Mouse (Mus musculus) C2C12 (cell line): ENCODE results near the gene Ets1. TPM values are rescaled to one million over a fixed set of nuclear protein-coding genes. Genes with fewer than 3 reads are reported as not detected.

Experiments
- H3K27me3 ChIP-seq: one replicate; pipeline ENCODE4 v1.6.1; 2011; ENCODE audit not compliant: control insufficient read depth, insufficient read depth, insufficient read length
- H3K36me3 ChIP-seq: one replicate; pipeline ENCODE4 v1.6.1; 2011; ENCODE audit not compliant: control insufficient read depth, insufficient read depth
- H3K4me3 ChIP-seq: one replicate; pipeline ENCODE4 v1.5.1; 2011; ENCODE audit warnings: mild to moderate bottlenecking, control low read depth; ENCODE audit not compliant: poor library complexity, insufficient read depth, severe bottlenecking
- H3K79me2 ChIP-seq: one replicate; pipeline ENCODE4 v1.6.1; 2011; ENCODE audit not compliant: control insufficient read depth, insufficient read depth
- H3K79me3 ChIP-seq: one replicate; pipeline ENCODE4 v1.6.1; 2011; ENCODE audit warnings: low read depth, control low read depth
- H3ac ChIP-seq: one replicate; pipeline ENCODE3; 2011; ENCODE audit warnings: low read depth; ENCODE audit not compliant: control insufficient read depth, insufficient read length
- CEBPB ChIP-seq: IDR thresholded peaks from one replicate; pipeline ENCODE4 v1.6.1; 2011; ENCODE audit warnings: low read depth, mild to moderate bottlenecking, control low read depth, moderate library complexity
- CTCF ChIP-seq: IDR thresholded peaks from one replicate; pipeline ENCODE4 v1.5.1; 2011; ENCODE audit not compliant: control insufficient read depth, insufficient read depth, insufficient read length
- FOSL1 ChIP-seq: IDR thresholded peaks from one replicate; pipeline ENCODE4 v1.8.0; 2011; ENCODE audit warnings: mild to moderate bottlenecking, low read length; ENCODE audit not compliant: poor library complexity, insufficient read depth, severe bottlenecking
- MAX ChIP-seq: IDR thresholded peaks from one replicate; pipeline ENCODE4 v1.6.1; 2011; ENCODE audit warnings: mild to moderate bottlenecking, control low read depth
- MYOD1 ChIP-seq: IDR thresholded peaks from one replicate; pipeline ENCODE4 v1.6.1; 2011; ENCODE audit warnings: low read depth; ENCODE audit not compliant: control insufficient read depth, insufficient read length
- MYOG ChIP-seq: IDR thresholded peaks from one replicate; pipeline ENCODE4 v1.6.1; 2011; ENCODE audit not compliant: control insufficient read depth, insufficient read length; ENCODE audit errors: extremely low read depth
- USF1 ChIP-seq: IDR thresholded peaks from one replicate; pipeline ENCODE4 v1.6.1; 2011; ENCODE audit warnings: low read depth, mild to moderate bottlenecking, control low read depth, moderate library complexity
- polyA plus RNA-seq: library from polyadenylated mRNA; unstranded; fragments of >200 nt; fragmentation: generic; extraction: Trizol; gene quantifications from one replicate; pipeline ENCODE4 v1.2.1, GENCODE M21; 2012; ENCODE audit warnings: missing spikeins

The Ets1 gene
- polyA plus RNA-seq, 1 experiment: 9.4 TPM

GRCm38 (mm10) chr9:32758280-32758905 is 122.4 kb downstream of the Ets1 start:
- Histone ChIP-seq H3K79me3 (no peaks in the 10 kb centered on the region), H3K36me3 (peaks cover 36% of the 10 kb centered on the region), H3K4me3 (no peak overlapping the region), H3K27me3 (no peaks in the 10 kb centered on the region), H3K79me2 (no peaks in the 10 kb centered on the region), H3ac (no peak overlapping the region)
- TF ChIP-seq CEBPB: no peak
- no peak for TF ChIP-seq MYOG
- no peak for TF ChIP-seq MAX
- TF ChIP-seq CTCF: no peak
- no peak for TF ChIP-seq FOSL1
- TF ChIP-seq USF1: no peak
- no peak for TF ChIP-seq MYOD1

DNA sequence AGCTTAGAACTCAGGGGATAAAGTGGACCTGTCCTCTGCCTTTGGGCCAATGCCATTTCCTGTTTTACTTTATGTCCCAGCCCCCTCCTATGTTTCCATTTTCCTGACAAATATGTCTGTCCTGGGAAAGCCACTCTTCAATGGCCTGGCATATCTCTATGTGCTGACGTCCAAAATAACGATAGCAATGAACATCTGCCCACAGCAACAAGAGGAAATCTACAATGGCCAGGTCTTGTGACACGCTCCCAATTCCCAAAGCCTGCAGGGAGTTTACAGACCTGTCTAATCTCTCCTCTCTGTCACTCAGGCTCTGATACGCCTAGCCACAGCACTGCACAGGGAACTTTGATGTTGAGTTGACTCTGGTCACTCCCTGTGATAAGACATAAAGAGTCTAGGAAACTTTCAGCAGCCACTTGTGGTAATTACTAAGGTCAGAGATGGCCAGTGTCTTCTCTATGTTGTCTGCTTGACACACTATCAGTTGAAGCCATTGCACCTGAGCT is 124.7 kb downstream of the Ets1 start:
- H3K27me3 ChIP-seq: no peaks in the 10 kb centered on the region
- no peaks in the 10 kb centered on the region for H3K79me2 ChIP-seq
- H3K4me3 ChIP-seq: no peak overlapping the region
- no peak overlapping the region for H3ac ChIP-seq
- H3K79me3 ChIP-seq: no peaks in the 10 kb centered on the region
- TF ChIP-seq MAX (no peak), FOSL1 (no peak), CEBPB (no peak), USF1 (no peak)
- H3K36me3 ChIP-seq: peaks cover 17% of the 10 kb centered on the region

- Histone ChIP-seq H3ac (no peak overlapping the region), H3K27me3 (no peaks in the 10 kb centered on the region), H3K79me3 (no peaks in the 10 kb centered on the region), H3K4me3 (no peak overlapping the region), H3K36me3 (peaks cover 12% of the 10 kb centered on the region), H3K79me2 (no peaks in the 10 kb centered on the region)
- no peak for TF ChIP-seq MAX
- no peak for TF ChIP-seq MYOG
These were observed 125.3 kb downstream of the Ets1 start for GRCm38 (mm10) chr9:32761326-32761725.

DNA sequence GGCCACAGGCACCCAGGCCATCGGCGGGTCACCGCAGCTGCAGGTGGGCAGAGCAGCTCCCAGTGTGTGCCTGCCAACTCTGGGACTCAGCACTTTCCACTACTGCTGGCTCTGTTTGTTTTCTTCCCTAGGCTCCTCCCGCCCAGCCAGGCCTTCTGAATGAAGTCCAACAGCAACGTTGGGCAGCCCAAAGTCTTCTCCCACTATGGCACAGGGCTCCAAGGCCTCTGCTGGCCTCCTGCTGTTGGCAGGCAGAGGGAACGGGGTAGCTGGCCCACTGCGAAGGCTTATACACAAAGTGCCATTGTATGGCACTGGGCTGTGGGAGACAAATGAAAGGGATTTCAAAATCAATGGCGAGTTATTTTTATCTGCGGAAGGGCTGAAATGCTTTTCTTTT is 128.4 kb downstream of the Ets1 start:
- Histone ChIP-seq H3ac (no peak overlapping the region), H3K36me3 (no peaks in the 10 kb centered on the region), H3K27me3 (no peaks in the 10 kb centered on the region), H3K4me3 (no peak overlapping the region), H3K79me3 (no peaks in the 10 kb centered on the region), H3K79me2 (no peaks in the 10 kb centered on the region)
- TF ChIP-seq MYOG: no peak
- TF ChIP-seq CTCF: no peak
- no peak for TF ChIP-seq USF1
- TF ChIP-seq MAX: no peak
- no peak for TF ChIP-seq MYOD1
- no peak for TF ChIP-seq FOSL1
- no peak for TF ChIP-seq CEBPB

DNA sequence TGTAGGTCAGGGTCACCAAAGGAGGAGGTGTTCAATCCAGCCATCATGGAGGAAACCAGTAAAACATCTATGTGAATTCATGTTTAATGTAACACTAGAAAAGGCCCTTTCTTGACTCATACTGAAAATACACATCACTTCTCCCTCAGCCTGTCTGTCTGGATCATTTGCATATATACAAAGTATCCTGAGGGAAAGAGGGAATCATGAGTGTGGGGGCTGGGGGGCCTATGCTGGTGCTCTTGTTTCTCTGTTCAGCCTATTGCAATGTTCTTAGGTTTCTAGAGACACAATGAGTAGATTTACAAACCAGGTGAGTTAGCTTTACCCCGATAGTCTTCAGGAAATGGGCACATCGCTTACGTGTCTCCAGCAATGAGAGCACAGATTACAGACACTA is 129.1 kb downstream of the Ets1 start:
- Histone ChIP-seq H3K79me3 (no peaks in the 10 kb centered on the region), H3K79me2 (no peaks in the 10 kb centered on the region), H3K36me3 (no peaks in the 10 kb centered on the region), H3ac (no peak overlapping the region), H3K4me3 (no peak overlapping the region), H3K27me3 (no peaks in the 10 kb centered on the region)
- TF ChIP-seq MYOG (no peak), USF1 (no peak), MYOD1 (no peak), CTCF (no peak), MAX (no peak), CEBPB (no peak), FOSL1 (no peak)

DNA sequence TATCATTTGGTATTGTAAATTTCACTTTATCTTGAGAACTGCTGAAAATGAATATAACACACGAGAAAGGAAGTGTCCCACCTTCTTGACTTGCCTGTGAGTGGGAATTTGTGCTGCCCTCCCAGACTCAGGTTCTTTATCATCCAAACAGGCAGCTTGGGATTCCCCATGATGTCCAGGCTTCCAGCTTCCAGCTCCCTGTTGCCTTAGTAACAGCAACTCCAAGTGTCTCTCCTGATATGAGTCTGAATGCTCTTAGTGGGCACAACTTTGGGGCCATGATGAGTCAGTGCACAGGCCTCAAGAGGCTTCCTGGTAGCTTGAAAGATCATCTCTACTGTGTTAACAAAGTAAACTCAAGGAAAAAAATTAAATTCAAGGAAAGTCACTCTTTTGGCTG is 142.8 kb downstream of the Ets1 start:
- Histone ChIP-seq H3K36me3 (no peaks in the 10 kb centered on the region), H3K79me3 (no peaks in the 10 kb centered on the region), H3K27me3 (no peaks in the 10 kb centered on the region), H3K4me3 (no peak overlapping the region), H3ac (no peak overlapping the region), H3K79me2 (no peaks in the 10 kb centered on the region)
- TF ChIP-seq MYOD1 (no peak), MYOG (no peak), USF1 (no peak), FOSL1 (no peak), CTCF (no peak)
